Mouse (Mus musculus) forebrain, embryonic 14.5 days (tissue): Measurements from ENCODE around the gene Kif6. TPM values are rescaled to one million over a fixed set of nuclear protein-coding genes. Genes with fewer than 3 reads are reported as not detected.

Source experiments
- ATAC-seq: fragments of 200-750 bp; cut with Nextera tagmentation; 2 replicates; pipeline ENCODE4 v1.8.0; 2017; ENCODE audit warnings: mild to moderate bottlenecking, moderate library complexity
- DNase-seq: peaks from one replicate; pipeline ENCODE4 v3.0.0-alpha.2; 2015; ENCODE audit warnings: low spot score
- H3K27ac ChIP-seq: fragments of 300-500 bp; sonication (generic); 2 replicates; pipeline ENCODE4 v1.5.1; 2014; ENCODE audit warnings: low read depth, mild to moderate bottlenecking, control low read depth, low read length, moderate library complexity
- H3K27me3 ChIP-seq: fragments of 300-500 bp; sonication (generic); replicated peaks from 2 replicates; pipeline ENCODE4 v1.6.1; 2014; ENCODE audit warnings: low read length, control low read depth, mixed read lengths; ENCODE audit not compliant: control insufficient read depth, insufficient read depth
- H3K36me3 ChIP-seq: fragments of 300-500 bp; sonication (generic); 2 replicates; pipeline ENCODE4 v1.6.1; 2014; ENCODE audit warnings: low read length, control low read depth; ENCODE audit not compliant: control insufficient read depth, insufficient read depth
- H3K4me1 ChIP-seq: fragments of 300-500 bp; sonication (generic); 2 replicates; pipeline ENCODE4 v1.6.1; 2014; ENCODE audit warnings: antibody characterized with exemption, low read length, control low read depth; ENCODE audit not compliant: control insufficient read depth, insufficient read depth
- H3K4me2 ChIP-seq: fragments of 300-500 bp; sonication (generic); 2 replicates; pipeline ENCODE4 v1.6.1; 2014; ENCODE audit warnings: mild to moderate bottlenecking, control low read depth, low read length
- H3K4me3 ChIP-seq: fragments of 300-500 bp; sonication (generic); 2 replicates; pipeline ENCODE4 v1.5.1; 2014; ENCODE audit warnings: low read depth, low read length, control low read depth
- H3K9ac ChIP-seq: fragments of 300-500 bp; sonication (generic); 2 replicates; pipeline ENCODE4 v1.6.1; 2014; ENCODE audit warnings: mild to moderate bottlenecking, low read length, control low read depth, moderate library complexity
- H3K9me3 ChIP-seq: fragments of 300-500 bp; sonication (generic); replicated peaks from 2 replicates; pipeline ENCODE4 v1.6.1; 2016; ENCODE audit warnings: low read length, control low read depth, mixed read lengths; ENCODE audit not compliant: control insufficient read depth
- WGBS: fragments of 180-500 bp; shearing (Covaris S2); extraction: QIAGEN DNeasy Blood & Tissue Kit; methylation state at CpG from one replicate; pipeline ENCODE4 v1.1.7; 2014; 5-methylcytosine and 5-hydroxymethylcytosine counted together
- polyA plus RNA-seq: library from polyadenylated mRNA; unstranded; fragments of >200 nt; fragmentation: Nextera tagmentation; extraction: Ambion mirVana; gene quantifications from 2 replicates; pipeline ENCODE4 v1.2.1, GENCODE M21; 2014

Kif6 gene
- polyA plus RNA-seq, 1 experiment from 2014 or later: 1.2 TPM

GRCm38 (mm10) chr17:49935602-49936205, 320.8 kb downstream of the Kif6 start:
- no peak overlapping the region for H3K9ac ChIP-seq
- H3K4me3 ChIP-seq: no peak overlapping the region
- no peak overlapping the region for H3K27ac ChIP-seq
- no peak overlapping the region for H3K4me2 ChIP-seq
- WGBS: 2% methylated on average over 4 of the region's 4 CpGs
- no peaks in the 10 kb centered on the region for H3K27me3 ChIP-seq
- DNase-seq: peak; percentile 87
- peak; percentile 90 for ATAC-seq
- 0 out of 2 replicates have a peak, but pooled peaks cover 3% of the 10 kb centered on the region for H3K4me1 ChIP-seq
- H3K9me3 ChIP-seq: no peaks in the 10 kb centered on the region
- no peaks in the 10 kb centered on the region for H3K36me3 ChIP-seq

- no peak for DNase-seq
- Histone ChIP-seq H3K4me2 (no peak overlapping the region), H3K9me3 (no peaks in the 10 kb centered on the region), H3K4me1 (0 out of 2 replicates have a peak, but pooled peaks cover 3% of the 10 kb centered on the region), H3K36me3 (no peaks in the 10 kb centered on the region), H3K27me3 (no peaks in the 10 kb centered on the region), H3K9ac (no peak overlapping the region; the same call in 1 of the 2 replicates), H3K27ac (no peak overlapping the region), H3K4me3 (no peak overlapping the region)
- peak; percentile 57 for ATAC-seq
- WGBS: 6% methylated on average over 2 of the region's 2 CpGs
Measured at GRCm38 (mm10) chr17:49936214-49936613, 321.3 kb downstream of the Kif6 start.

- Histone ChIP-seq H3K9me3 (no peaks in the 10 kb centered on the region), H3K27me3 (no peaks in the 10 kb centered on the region), H3K4me2 (no peak overlapping the region), H3K36me3 (no peaks in the 10 kb centered on the region), H3K9ac (no peak overlapping the region), H3K27ac (no peak overlapping the region), H3K4me1 (0 out of 2 replicates have a peak, but pooled peaks cover 3% of the 10 kb centered on the region), H3K4me3 (no peak overlapping the region)
- 73% methylated on average over 7 of the region's 7 CpGs for WGBS
- DNase-seq (no peak), ATAC-seq (no peak)
Measured at GRCm38 (mm10) chr17:49939146-49939545, 324.2 kb downstream of the Kif6 start.

- no peak overlapping the region for H3K4me2 ChIP-seq
- no peaks in the 10 kb centered on the region for H3K36me3 ChIP-seq
- no peaks in the 10 kb centered on the region for H3K27me3 ChIP-seq
- 65% methylated on average over 6 of the region's 6 CpGs for WGBS
- H3K27ac ChIP-seq: no peak overlapping the region
- H3K9me3 ChIP-seq: no peaks in the 10 kb centered on the region
- no peak overlapping the region for H3K9ac ChIP-seq
- no peak overlapping the region for H3K4me3 ChIP-seq
- peak; percentile 18 for DNase-seq
- no peak for ATAC-seq
- no peaks in the 10 kb centered on the region for H3K4me1 ChIP-seq
Measured at GRCm38 (mm10) chr17:49942674-49943073, 327.7 kb downstream of the Kif6 start.

GRCm38 (mm10) chr17:49951491-49951855, 336.5 kb downstream of the Kif6 start:
- DNase-seq: peak; percentile 96
- Histone ChIP-seq H3K27ac (no peak overlapping the region), H3K4me1 (peaks cover 5% of the 10 kb centered on the region), H3K36me3 (no peaks in the 10 kb centered on the region), H3K9me3 (no peaks in the 10 kb centered on the region), H3K4me3 (peak overlapping the region; percentile 17; the same call in 1 of the 2 replicates), H3K9ac (peak overlapping the region; percentile 52), H3K4me2 (peak overlapping the region; percentile 50), H3K27me3 (no peaks in the 10 kb centered on the region)
- WGBS: 3% methylated on average over 7 of the region's 7 CpGs
- ATAC-seq: peak; percentile 62

DNA sequence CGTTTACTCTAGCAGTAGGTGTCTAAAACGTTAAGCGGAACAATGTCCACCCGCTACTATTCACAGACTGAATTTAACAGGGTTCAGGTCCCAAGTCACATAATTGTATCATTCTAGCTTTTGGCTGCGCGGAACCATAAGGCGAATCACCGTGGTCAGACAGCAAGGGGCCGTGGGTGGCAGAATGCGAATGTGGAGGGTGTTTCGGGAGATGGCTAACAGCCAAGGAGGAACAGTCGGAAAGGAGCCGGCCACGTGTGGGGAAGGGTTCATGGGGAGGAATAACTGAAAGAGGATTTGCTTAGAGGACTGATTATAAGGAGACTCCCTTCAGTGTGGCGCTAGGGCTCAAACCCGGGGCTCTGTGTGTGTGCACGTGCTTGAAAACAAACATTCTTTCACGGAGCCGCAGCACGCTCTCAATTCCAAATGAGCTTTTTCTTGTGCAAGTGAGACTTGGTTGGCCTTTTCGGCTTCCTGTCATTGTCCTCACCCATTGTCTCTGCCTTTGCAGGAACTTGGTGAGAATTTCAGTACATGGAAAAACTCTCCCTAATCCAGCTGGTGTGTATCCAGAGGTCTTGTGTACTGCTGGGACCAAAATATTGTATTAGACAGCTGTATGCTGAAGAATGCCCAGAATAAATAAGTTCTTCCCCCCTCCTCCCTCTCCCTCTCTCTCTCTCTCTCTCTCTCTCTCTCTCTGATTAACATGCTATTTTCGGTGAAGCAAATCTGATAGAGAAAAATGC, 337.1 kb downstream of the Kif6 start:
- DNase-seq: peak; percentile 52
- peaks cover 5% of the 10 kb centered on the region for H3K4me1 ChIP-seq
- H3K36me3 ChIP-seq: no peaks in the 10 kb centered on the region

GRCm38 (mm10) chr17:49959021-49959420, 344.1 kb downstream of the Kif6 start:
- H3K4me1 ChIP-seq: no peaks in the 10 kb centered on the region
- H3K27ac ChIP-seq: no peak overlapping the region
- H3K36me3 ChIP-seq: no peaks in the 10 kb centered on the region
- H3K9ac ChIP-seq: no peak overlapping the region
- H3K4me2 ChIP-seq: no peak overlapping the region
- H3K9me3 ChIP-seq: no peaks in the 10 kb centered on the region
- no peak for DNase-seq
- no peaks in the 10 kb centered on the region for H3K27me3 ChIP-seq
- no peak overlapping the region for H3K4me3 ChIP-seq
- ATAC-seq: no peak

More for the DNA sequence above, 337.1 kb downstream of the Kif6 start:
- no peaks in the 10 kb centered on the region for H3K9me3 ChIP-seq
- 19% methylated on average over 22 of the region's 22 CpGs for WGBS
- peak overlapping the region; percentile 50 for H3K4me2 ChIP-seq
- H3K27me3 ChIP-seq: no peaks in the 10 kb centered on the region
- H3K27ac ChIP-seq: peak overlapping the region; percentile 23; the same call in 1 of the 2 replicates
- peak overlapping the region; percentile 52 for H3K9ac ChIP-seq
- peak; percentile 63 for ATAC-seq
- H3K4me3 ChIP-seq: peak overlapping the region; percentile 17; the same call in 1 of the 2 replicates
